Mouse (Mus musculus) 3T3-L1 (cell line): ENCODE measurements around the gene 1700028P14Rik.
"Not testable (repeated sequence)": the region's sequence is repeated elsewhere in the genome, so short reads cannot be mapped to it uniquely, and the experiment has no call there.

ENCODE experiments used
- DNase-seq: peaks from one replicate; pipeline ENCODE4 v3.0.0-alpha.2; 2015; ENCODE audit warnings: low read depth, low spot score

1700028P14Rik gene

GRCm38 (mm10) chr19:23652644-23653043, at the start of gene 1700028P14Rik:
1700028P14Rik (minus strand) TSS chr19:23652812.
- DNase-seq, result no peak

- DNase-seq, result no peak
Observed at GRCm38 (mm10) chr19:23699131-23699530, 46.5 kb upstream of the 1700028P14Rik start.

- peak; percentile 65 for DNase-seq
Observed at GRCm38 (mm10) chr19:23698366-23698765, 45.8 kb upstream of the 1700028P14Rik start.

DNA sequence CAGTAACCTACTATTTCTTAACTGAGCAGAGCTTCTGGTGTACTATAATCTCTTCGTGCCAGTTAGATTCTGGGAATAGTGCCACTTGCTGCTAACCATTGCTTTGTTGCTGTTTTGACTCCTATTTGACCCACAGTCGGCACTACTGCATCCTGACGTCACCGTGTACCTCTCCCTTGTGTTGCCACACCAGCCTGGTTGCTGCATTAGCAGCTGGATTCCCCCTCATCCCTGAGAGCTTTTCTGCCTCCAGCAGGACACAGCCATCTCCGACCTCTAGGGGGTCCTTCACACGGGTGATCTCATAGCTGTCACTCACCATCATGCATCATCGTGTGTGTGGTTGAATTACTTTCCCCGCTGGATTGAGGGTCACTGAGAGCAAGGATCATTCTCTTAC, 45.2 kb upstream of the 1700028P14Rik start:
- peak; percentile 39 for DNase-seq

DNA sequence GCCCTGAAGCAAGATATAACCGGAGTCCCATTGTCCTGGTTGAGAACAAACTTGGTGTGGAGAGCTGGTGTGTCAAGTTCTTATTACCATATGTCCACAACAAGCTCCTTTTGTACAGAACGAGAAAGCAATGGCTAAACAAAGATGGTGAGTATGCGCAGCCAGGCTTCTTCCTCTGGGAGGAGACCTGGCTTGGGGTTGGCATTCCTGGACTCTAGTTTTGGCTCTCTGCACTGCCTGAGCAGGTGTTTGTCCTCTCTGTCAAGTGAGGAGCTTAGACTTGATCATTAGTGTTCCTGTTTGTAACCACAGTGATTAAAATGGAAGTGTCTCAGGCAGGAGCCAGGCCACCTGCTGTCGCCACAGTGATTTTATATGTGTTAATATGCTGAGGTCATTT, 41.7 kb upstream of the 1700028P14Rik start:
- no peak for DNase-seq

DNA sequence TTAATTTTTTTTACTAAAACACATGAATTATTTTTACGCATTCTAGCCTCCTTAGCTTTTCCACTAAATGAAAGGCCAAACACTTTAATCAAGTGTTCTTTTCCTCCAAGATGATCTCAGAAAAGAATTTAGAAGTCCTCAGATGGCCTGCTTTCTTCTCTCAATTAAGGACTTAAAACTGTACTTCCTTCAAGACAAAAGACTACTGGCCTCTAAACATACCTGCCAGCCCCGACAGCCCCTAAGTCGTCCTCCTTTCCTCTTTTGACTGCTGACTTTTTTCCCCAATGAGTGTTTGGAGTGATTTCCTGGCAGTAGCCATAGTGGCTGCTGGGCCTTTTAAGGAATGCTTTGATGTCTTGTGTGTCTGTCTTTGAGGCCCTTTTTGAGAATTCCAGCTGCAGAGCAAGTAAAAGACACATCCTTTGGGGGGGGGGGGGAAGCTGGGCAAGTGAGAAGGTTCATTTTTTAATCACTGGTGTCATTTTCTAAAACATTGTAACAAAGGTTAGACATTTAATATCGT, 35.9 kb upstream of the 1700028P14Rik start:
- DNase-seq, result peak; percentile 60

- peak; percentile 74 for DNase-seq
Observed at GRCm38 (mm10) chr19:23687296-23688021, 34.8 kb upstream of the 1700028P14Rik start, which contains the start of gene Ptar1. Ptar1 (plus strand) TSS chr19:23687429.

DNA sequence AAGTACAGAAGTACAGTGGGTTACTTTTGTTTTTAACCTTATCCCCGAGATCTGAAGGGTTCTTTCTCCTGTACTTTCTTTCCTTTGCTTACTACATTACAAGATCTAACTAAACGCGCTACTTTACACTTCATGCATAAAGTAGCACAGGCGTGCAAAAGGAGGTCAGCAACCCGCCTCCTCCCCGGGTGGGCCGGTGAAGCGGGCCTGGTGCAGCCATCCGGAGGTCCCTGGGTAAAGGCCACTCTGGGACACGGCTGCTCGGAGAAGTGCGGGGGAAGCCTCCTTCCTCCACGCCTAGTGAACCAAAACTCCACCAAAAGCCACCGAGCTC, 34.3 kb upstream of the 1700028P14Rik start:
- DNase-seq, result no peak

- not testable (repeated sequence) for DNase-seq
Observed at GRCm38 (mm10) chr19:23675656-23676055, 23.0 kb upstream of the 1700028P14Rik start.

DNA sequence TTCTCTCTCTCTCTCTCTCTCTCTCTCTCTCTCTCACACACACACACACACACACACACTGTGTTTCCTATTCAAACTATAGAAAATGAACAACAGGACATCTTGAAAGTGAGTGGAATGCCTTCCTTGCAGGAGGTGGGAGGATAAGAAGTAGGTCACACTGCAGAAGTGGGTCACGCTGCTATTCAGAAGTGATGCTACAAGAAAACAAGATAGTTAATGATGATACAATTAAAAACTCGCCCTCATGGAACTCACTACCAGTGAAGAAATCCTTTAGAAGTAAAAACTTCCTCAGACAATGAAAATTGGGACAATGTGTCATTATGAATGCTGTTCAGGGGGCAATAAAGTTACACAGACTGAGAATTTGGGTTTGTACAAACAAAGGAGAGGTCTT, 20.4 kb upstream of the 1700028P14Rik start:
- DNase-seq, result no peak

- no peak for DNase-seq
Observed at GRCm38 (mm10) chr19:23668142-23668655, 15.6 kb upstream of the 1700028P14Rik start.

DNA sequence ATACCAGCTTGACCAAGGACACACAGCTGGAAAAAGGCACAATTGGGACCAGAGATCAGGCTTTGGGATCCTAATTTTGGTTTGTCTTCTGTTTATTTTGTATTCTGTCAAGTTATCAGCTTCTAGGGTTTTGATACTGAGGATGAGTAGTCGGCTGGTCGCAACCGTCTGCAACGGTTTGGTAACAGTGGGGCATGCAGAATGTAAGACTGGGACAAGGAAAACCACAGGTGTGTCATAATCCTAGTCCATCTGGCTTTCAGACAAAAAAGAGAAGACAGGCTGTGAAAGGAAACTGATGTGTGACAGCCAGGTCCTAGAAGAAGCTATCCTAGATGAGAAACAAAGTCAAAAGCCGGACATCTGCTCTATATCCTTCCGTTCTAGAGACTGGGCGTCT, 11.5 kb upstream of the 1700028P14Rik start:
- DNase-seq, result no peak

DNA sequence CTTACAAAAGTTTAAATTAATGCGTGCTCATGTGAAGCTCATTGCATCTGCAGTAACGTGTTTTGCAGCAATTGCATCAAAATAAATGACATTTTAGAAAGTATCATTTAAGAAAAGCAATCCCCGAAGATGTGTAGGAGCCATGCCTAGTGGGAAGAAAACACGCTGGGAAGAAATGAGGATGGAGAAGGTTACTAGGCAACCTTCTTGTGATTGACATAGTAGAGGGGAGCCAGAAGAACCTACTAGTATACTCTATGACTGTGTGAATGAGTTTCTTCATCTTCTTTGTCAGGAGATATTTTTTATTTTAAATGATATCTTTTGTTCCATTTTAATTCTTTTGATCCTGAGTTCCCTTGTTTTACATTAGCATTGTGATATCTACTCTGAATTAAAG, 5.7 kb upstream of the 1700028P14Rik start:
- no peak for DNase-seq

DNA sequence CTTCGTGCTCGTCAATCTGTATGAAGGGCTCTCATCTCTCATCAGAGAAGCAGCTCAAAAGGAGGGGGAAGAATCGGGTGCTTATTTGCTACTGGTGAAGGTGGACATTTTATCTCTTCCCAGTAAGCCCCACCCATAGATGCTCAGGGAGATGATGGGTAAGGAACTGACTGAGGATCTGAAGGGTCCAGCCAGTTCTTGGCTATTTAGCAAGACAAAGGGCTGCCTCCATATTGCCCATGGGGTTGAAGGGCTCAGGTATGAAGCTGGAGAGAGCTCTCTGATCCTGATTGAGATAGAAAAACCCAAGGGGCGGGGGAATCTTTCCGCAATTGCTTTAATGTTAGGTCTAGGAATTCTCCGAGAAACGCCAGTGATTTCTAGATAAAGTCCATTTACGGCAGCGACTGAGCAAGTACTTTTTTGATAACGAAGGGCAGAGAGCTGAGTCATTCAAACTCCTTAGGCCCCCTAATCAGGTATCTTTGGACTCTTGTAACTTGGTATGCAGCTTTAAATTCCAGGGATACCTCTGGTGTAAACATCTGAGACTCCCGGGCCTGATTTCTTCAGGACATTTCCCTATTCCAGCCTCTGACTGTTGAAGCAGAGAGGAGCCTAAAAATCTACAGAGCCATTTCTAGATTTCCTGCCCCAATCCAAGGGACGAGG, 4.8 kb upstream of the 1700028P14Rik start:
- DNase-seq, result no peak

DNA sequence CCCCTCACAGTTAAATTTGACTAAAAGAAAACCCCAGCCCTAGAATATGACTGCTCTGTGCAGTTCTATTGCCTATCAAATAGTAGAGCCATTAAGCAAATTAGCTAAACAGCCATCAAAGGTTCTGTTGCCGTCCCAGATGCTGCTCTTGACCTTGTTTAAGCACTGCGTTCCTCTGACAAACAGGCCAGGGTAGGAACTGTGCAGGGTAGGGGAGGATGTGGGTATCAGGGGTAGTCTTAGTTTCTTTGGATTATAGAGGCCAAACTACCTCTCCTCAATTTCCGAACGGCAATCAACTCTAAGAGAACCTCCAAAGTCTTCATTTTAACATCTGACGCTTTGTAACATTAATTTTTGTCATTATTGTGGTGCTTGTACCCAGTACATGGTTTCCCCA, 542 bp upstream of the 1700028P14Rik start:
- no peak for DNase-seq

DNA sequence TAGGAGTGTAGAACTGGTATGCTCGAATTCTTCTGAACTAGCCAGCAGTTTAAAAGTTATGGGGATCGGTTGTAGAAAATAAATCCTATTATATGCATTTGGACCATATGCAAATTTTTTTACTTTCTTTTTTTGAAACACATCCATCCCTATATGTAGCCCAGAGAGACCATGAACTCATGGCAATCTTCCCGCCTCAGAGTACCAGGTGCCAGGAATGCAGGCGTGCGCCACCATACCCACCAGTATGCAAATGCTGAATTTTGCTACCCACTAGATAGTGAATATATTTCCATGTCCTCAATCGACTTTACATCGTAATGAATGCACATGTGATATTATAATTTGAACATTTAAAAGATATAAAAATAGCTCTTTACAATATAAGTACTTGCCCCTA, 5.3 kb downstream of the 1700028P14Rik start:
- no peak for DNase-seq

DNA sequence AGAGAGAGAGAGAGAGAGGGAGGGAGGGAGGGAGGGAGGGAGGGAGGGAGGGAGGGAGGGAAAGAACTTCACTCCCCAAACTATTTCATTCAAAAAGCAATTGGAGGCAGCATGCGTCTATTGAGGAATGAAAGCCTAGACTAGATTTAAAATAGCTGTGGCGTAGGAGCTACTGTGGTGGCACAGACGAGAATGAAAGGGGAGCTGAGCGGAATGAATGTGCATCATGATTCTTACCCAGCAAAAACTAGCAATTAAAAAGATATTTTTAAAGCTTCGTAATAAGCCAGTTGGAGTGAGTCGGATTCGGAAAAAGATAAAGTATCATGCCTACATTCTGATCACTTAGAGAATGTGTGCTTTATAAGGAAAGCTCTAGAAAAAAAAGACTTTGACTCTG, 7.3 kb downstream of the 1700028P14Rik start:
- no peak for DNase-seq

- no peak for DNase-seq
Observed at GRCm38 (mm10) chr19:23643819-23644218, 8.8 kb downstream of the 1700028P14Rik start.

DNA sequence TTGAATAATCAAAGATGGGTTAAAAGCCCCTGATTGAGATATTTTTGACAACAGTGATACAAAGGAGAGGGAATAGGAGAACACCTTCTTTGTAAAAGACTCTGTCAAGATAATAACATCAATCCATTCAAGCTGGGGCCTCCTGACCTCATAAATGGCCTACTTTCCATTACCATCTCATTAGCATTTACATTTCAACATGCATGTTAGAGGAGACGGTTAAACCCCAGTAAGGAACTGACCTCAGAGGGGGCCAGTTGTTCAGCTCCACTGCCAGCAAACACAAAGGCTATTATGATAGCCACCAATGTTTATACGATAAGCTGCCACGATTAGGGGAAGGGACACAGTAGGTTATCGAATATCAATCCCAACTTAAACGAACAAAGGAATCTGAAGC, 15.8 kb downstream of the 1700028P14Rik start:
- no peak for DNase-seq

DNA sequence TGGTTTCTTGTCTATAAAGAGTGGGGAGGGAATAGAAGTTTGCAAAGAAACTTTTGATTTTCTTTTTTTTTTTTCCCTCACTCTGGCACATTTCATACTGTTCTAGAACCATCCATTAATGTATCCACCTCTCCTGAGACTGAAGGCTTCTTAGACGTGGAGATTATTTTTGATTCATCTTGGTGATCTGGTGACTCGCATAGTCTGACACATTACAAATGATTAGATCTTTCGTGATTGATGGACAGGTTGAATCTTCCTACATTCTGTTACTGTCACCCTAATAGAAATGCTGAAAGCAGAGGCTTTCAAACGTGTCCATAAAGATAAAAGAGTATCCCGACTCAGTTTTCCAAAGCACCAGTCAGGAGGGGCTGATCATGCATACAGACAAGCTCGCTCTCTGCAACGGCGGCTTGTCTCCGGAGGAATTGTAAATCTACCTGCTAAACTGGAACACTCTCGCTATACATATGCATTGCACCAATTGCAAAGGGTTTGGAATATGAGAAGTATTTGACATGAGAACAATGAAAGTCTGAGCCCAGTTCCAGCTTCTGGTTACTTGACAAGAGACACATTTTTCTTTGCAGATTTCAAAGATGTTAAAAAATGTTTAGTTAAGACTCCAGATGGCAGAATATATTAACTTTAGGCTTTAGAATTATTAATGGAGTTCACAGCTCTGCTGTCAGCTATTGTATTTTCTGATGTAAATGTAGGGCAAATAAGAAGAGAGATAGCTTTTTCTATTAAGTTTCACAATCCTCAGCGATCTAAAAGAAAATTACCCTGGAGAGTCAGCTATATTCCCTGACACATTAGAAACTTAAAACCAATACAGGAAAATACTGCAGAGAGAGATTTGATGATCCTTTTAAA, 20.8 kb downstream of the 1700028P14Rik start:
- no peak for DNase-seq

DNA sequence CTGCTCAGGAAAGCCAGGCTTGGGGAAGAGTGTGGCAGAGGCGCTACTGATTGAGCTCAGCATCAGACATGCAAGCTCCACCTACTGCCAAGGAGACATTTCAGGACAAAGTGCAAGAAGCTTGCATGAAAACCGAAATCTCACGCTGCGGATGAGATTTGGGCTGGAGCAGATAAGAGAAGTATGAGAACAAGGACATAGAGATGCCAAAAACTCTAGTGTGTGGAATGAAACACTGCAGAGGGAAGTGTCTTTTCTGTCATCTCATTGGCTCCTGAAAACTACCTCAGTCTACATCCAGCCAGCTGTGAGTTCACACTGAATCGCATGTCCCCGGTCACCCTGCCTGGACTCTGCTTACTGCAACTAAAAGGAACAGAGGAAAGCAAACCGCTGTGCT, 38.3 kb downstream of the 1700028P14Rik start:
- DNase-seq, result peak; percentile 5

DNA sequence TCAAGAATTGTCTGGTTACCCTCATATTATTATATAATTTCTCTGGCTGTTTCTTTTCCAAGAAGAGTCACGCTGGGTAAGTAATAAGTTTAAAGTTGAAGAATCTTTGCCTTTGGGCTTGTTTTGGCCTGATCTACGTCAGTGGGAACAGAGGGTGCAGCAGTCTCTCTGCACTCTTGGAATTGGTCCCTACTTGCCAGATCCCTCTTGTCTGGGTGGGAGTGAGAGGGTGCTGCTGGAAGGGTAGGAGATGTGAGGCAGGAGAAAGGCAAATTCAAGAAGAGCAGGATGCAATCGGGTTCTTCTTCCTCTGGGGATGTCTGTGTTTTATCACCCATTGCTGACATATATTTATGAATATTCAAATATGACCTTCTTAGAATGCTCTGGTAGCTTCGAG, 42.9 kb downstream of the 1700028P14Rik start:
- no peak for DNase-seq
